Mouse (Mus musculus) right cerebral cortex, adult 2 months (tissue): ENCODE measurements around the gene Emg1.

ENCODE experiments used
- DNase-seq, 2 experiments: peaks; one replicate each; pipeline ENCODE4 v3.0.0; 2021 to 2022; ENCODE audit warnings: low spot score in 2 of 2

The Emg1 gene

GRCm38 (mm10) chr6:124711824-124712782, at the start of gene Emg1, which contains the start of gene Phb2:
Emg1 (minus strand) TSS chr6:124712178.
Phb2 (plus strand) TSS chr6:124712336.
- peak; percentile 98 for DNase-seq

DNA sequence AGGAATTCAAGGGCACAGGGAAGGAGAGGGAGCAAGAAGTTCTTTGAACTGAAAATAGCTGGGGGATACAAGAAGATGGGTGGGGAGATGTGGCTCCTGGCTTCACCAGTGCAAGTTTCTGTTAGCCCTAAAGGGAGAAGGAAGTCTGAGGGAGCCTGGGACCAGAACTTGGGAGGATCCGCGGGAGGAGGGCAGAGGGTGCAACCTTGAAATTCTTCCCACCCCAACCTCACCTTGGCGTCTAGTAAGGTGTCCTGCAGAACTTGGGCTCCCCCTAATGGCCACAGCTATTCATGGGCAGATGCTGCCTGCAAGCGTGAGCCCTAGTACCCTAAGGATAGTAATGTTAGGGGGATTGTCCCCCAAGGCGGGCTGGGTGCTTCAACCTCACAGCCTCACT, 47.3 kb upstream of the Emg1 start:
- DNase-seq = peak; percentile 85 to 87

GRCm38 (mm10) chr6:124758849-124759232, 46.9 kb upstream of the Emg1 start:
- no peak for DNase-seq

DNA sequence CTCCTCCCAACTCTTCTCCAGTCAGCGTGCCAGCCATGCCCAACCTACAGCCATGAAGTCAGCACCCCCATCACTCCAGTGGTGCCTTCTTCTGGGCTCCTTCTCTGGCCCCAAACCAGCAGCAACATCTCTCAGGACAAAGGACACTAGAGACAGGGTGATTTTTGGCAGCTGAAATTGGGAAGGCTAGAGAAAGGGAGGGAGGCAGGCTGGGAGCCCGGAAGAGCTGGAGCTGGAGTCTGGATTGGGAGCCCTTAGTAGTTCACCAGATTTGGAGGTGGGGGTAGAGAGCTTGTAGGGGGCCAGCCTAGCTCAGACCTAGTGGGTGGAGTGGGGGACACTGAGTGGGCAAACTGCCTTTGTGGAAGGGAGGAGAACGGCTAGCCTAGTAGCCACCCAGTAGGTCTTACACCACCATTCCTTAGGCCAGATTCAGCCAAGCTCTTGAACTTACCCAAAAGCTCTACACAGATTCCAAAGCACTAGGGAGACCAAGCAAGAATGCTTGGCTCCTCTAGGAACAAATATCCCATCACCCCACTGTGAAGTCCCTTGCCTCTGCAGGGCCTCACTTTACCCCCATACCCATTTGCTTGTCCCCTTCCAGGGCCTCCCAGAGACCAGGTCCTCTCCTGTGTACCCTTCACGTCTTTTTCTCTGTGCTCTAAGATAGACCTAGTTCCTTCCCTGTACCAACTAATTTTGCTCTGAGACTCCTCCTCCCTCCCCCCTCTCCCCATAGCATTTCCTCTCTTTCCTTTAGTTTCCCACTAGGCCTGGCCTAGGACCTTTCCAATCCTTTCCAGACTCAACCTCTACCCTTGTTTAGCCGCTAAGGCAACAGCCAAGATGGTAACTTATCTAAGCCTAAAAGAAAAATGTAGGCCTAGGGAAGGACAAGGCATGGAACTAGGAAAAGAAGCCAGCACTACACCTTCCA, 46.2 kb upstream of the Emg1 start:
- peak; percentile 71 to 77 for DNase-seq

DNA sequence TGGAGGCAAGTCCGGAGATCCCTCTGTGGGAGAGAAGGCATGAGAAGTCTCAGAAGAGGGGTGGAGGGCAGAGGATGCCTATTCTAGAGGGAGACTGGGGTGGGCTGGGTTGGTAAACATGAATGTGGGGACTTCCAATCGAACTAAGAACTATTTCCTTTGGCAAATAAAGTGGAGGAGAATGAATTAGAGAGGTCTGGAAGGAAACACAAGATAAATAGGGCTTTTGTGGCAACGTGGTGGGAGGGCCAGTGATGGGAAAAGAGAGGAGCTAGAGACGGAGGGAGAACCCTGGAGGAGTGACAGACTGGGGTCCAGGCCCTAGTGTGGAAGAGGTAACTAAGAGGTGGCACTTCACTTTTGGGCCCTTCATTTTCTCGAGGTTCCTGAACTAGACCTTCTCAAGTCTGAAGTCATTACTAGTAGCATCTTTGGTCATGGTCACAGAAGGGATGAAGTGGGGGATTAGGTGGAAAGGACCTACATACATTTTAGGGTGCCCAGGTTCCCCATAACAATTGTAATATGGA, 45.4 kb upstream of the Emg1 start:
- DNase-seq = no peak

DNA sequence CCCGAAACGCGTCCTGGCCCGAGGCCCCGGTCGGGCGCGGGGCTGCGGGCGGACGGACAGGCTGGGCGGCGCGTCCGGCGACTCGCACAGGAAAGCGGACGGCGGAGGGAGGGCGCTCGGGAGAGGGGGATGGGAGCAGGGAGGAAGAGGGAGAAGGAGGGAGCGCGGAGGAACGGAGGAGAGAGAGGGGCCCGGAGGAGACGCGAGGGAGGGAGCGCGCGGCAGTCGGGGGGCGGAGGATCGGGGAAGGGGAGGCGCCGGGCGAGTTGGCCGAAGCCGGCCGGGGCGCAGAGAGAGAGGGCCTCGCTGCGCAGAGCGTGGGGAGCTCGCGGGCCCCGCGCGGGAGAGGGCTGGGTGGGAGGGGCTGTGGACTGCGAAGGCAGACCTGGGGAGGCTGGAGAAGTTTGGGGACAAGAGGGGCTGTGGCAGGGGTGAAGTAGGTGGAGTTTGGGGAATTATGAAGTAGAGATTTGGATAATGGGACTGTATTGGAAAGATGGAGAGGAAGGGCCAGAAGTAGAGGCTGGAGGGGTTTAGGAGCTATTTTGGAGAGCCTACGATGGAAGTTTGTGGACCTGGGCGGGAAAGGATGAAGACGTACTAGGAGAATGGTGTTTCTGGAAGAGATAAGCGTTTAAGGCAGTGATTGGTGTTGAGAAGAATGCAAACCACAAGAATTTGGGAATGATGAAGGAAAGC, 44.8 kb upstream of the Emg1 start:
- peak; percentile 76 to 83 for DNase-seq

- no peak for DNase-seq
Measured at GRCm38 (mm10) chr6:124755831-124756595, 44.0 kb upstream of the Emg1 start, which contains the start of the genes Gm45234 and Atn1. Gm45234 (minus strand) TSS chr6:124756021. Atn1 (minus strand) TSS chr6:124756524.

DNA sequence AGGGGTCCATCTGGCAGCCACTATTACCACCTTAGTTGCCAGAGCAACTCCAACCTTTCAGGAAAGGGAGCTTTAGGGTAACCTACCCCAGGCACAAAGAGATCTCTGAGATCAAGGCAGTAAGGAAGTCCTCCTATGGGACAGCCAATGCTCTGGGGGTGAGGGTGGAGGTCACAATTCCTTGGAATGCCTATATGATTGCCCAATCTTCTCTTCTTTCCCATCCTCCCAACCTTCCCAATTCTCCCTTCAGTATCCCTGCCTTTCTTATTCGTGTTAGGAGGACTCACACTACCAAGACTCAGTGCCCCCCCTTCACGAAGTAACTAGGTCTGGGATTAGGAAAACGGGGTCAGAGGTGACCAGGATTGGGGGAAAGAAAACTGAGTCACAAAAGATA, 43.3 kb upstream of the Emg1 start:
- no peak for DNase-seq

- no peak for DNase-seq
Measured at GRCm38 (mm10) chr6:124753861-124754260, 41.9 kb upstream of the Emg1 start.

- DNase-seq = no peak
Measured at GRCm38 (mm10) chr6:124750405-124750804, 38.4 kb upstream of the Emg1 start.

- DNase-seq = no peak
Measured at GRCm38 (mm10) chr6:124746654-124747632, 35.0 kb upstream of the Emg1 start.

- DNase-seq = no peak
Measured at GRCm38 (mm10) chr6:124746296-124746605, 34.3 kb upstream of the Emg1 start.

- DNase-seq = peak; percentile 92 to 93
Measured at GRCm38 (mm10) chr6:124745490-124746295, 33.7 kb upstream of the Emg1 start.

GRCm38 (mm10) chr6:124744755-124745321, 32.9 kb upstream of the Emg1 start:
- no peak for DNase-seq

GRCm38 (mm10) chr6:124743647-124744046, 31.7 kb upstream of the Emg1 start:
- no peak for DNase-seq

GRCm38 (mm10) chr6:124742839-124743514, 31.0 kb upstream of the Emg1 start:
- no peak for DNase-seq

DNA sequence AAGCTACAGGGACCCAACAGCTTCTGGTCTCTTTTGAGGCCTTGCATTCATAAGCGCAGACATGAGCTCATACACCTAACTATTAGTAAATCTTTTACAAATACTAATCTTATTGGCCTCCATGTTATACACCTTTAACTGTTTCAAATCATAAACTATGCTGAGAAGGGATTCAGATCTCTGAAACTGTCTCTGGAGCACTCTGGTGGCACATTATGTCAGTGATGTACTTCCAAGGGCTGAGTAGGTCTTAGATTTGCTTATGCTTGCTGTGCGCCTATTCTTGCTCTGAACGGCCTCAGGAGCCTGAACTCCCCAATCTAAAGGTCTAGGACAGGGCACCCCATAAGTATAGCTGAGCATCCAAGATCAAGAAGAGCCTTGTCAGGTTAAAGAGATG, 29.9 kb upstream of the Emg1 start:
- DNase-seq = no peak
